Mouse (Mus musculus) heart, embryonic 10.5 days (tissue): ENCODE data around the gene Adat3. TPM values are rescaled to one million over a fixed set of nuclear protein-coding genes. Genes with fewer than 3 reads are reported as not detected.
"Not testable (repeated sequence)": the region's sequence is repeated elsewhere in the genome, so short reads cannot be mapped to it uniquely, and the experiment has no call there.

Experiments
- DNase-seq: peaks from one replicate; pipeline ENCODE4 v3.0.0-alpha.2; 2017; ENCODE audit warnings: low spot score
- H3K27ac ChIP-seq: fragments of 300-500 bp; sonication (generic); 2 replicates; pipeline ENCODE4 v1.5.1; 2016; ENCODE audit warnings: mild to moderate bottlenecking
- H3K27me3 ChIP-seq: fragments of 300-500 bp; sonication (generic); 2 replicates; pipeline ENCODE4 v1.6.1; 2016; ENCODE audit warnings: mild to moderate bottlenecking; ENCODE audit not compliant: poor library complexity, insufficient read depth, severe bottlenecking
- H3K36me3 ChIP-seq: fragments of 300-500 bp; sonication (generic); 2 replicates; pipeline ENCODE4 v1.6.1; 2016; ENCODE audit warnings: mild to moderate bottlenecking, moderate library complexity
- H3K4me1 ChIP-seq: fragments of 300-500 bp; sonication (generic); 2 replicates; pipeline ENCODE4 v1.6.1; 2016; ENCODE audit warnings: mild to moderate bottlenecking
- H3K4me3 ChIP-seq: fragments of 300-500 bp; sonication (generic); 2 replicates; pipeline ENCODE4 v1.5.1; 2016; ENCODE audit warnings: mild to moderate bottlenecking, moderate library complexity
- H3K9me3 ChIP-seq: fragments of 300-500 bp; sonication (generic); 2 replicates; pipeline ENCODE4 v1.6.1; 2016; ENCODE audit warnings: mild to moderate bottlenecking, moderate library complexity
- WGBS: fragments of 180-500 bp; shearing (Covaris S2); methylation state at CpG from one replicate; pipeline ENCODE4 v1.1.7; 2016; 5-methylcytosine and 5-hydroxymethylcytosine counted together
- polyA plus RNA-seq: library from polyadenylated mRNA; unstranded; fragments of >200 nt; fragmentation: Nextera tagmentation; extraction: Ambion mirVana; gene quantifications from 2 replicates; pipeline ENCODE4 v1.2.1, GENCODE M21; 2016

Adat3 gene
- polyA plus RNA-seq, 1 experiment from 2014 or later: 9.3 TPM

DNA sequence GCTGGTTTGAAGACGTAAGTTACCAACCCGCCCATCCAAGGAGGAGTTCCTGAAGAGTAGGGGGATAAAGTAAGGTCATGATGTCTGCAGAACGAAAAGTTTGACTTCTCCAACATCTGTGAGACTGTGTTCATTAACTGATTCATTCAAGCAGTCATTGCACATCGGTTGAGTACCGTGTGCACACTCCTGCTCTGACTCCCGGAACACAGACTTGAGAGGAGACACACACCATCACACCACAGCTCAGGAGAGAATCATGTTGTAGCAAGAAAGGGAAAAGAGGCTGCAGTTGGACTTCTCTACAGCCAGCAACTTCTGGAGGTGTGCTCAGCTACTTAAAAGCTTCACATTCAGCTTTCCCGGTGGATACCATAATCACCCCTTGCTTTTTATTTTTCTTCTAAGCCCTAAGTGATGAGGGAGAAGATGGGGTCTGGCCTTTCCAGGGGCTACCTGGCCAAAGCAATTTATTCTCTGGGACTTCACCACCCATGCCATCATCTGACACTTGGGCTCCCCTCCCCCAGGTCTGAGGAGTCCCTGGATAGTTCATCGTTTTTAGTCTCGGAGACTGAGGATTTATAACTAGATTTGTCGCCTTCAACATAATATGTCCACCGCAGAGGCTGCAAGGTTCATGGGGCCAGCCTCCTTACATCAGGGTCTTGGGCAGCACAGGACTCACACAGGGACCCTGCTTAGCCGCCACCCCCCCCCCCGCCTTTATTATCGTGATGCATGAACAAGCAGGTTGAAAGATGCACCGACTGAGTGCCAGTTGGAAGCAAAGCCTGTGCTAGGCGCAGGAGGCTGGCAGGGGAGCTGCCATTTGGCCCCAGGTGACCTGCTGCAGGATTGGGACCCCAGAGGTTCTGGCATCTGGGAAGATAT, 18.4 kb downstream of the Adat3 start:
- 59% methylated on average over 16 of the region's 16 CpGs for WGBS

DNA sequence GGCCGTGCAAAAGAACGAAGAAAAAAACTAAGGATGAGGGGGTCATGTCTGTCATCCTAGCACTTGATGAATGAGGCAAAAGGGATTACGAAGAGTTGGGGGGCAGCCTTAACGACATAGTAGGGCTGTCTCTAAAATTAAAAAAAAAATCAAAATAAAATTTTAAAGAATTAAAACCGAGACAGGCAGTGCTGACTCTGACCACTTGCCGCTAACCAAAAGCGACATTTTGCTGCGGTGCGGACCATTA, 18.9 kb downstream of the Adat3 start:
- Histone ChIP-seq H3K36me3 (peaks cover 7% of the 10 kb centered on the region; the same call in 1 of the 2 replicates), H3K4me1 (peaks cover 53% of the 10 kb centered on the region), H3K27me3 (no peaks in the 10 kb centered on the region), H3K27ac (peak overlapping the region; percentile 96), H3K4me3 (peak overlapping the region; percentile 91), H3K9me3 (no peaks in the 10 kb centered on the region)
- 4% methylated on average over 9 of the region's 9 CpGs for WGBS
- no peak for DNase-seq

More for the DNA sequence above, 18.4 kb downstream of the Adat3 start:
- peak overlapping the region; percentile 96 for H3K27ac ChIP-seq
- H3K9me3 ChIP-seq: no peaks in the 10 kb centered on the region
- H3K36me3 ChIP-seq: peaks cover 7% of the 10 kb centered on the region; the same call in 1 of the 2 replicates
- H3K27me3 ChIP-seq: no peaks in the 10 kb centered on the region
- H3K4me1 ChIP-seq: peaks cover 47% of the 10 kb centered on the region
- DNase-seq: no peak
- peak overlapping the region; percentile 91 for H3K4me3 ChIP-seq

- H3K4me1 ChIP-seq: peaks cover 55% of the 10 kb centered on the region
- peak; percentile 100 for DNase-seq
- H3K36me3 ChIP-seq: peaks cover 7% of the 10 kb centered on the region; the same call in 1 of the 2 replicates
- H3K27me3 ChIP-seq: no peaks in the 10 kb centered on the region
- H3K9me3 ChIP-seq: no peaks in the 10 kb centered on the region
- under 1% methylated on average over 64 of the region's 64 CpGs for WGBS
- peak overlapping the region; percentile 96 for H3K27ac ChIP-seq
- H3K4me3 ChIP-seq: peak overlapping the region; percentile 91
Observed at GRCm38 (mm10) chr10:80621940-80622660, 19.4 kb downstream of the Adat3 start.

GRCm38 (mm10) chr10:80622661-80623456, 20.2 kb downstream of the Adat3 start, which contains the start of gene Csnk1g2:
TSS of gene Csnk1g2 (plus strand) at chr10:80622838.
- DNase-seq: peak; percentile 84
- H3K4me1 ChIP-seq: peaks cover 62% of the 10 kb centered on the region
- no peaks in the 10 kb centered on the region for H3K9me3 ChIP-seq
- H3K27ac ChIP-seq: peak within 1 kb of the TSS; percentile 96
- 2% methylated on average over 85 of the region's 85 CpGs for WGBS
- peak within 1 kb of the TSS; percentile 91 for H3K4me3 ChIP-seq
- peaks cover 7% of the 10 kb centered on the region; the same call in 1 of the 2 replicates for H3K36me3 ChIP-seq
- H3K27me3 ChIP-seq: no peaks in the 10 kb centered on the region

- Histone ChIP-seq H3K4me1 (peaks cover 69% of the 10 kb centered on the region), H3K36me3 (peaks cover 7% of the 10 kb centered on the region; the same call in 1 of the 2 replicates), H3K27me3 (no peaks in the 10 kb centered on the region), H3K9me3 (no peaks in the 10 kb centered on the region), H3K4me3 (peak overlapping the region; percentile 91), H3K27ac (peak overlapping the region; percentile 96)
- WGBS: 17% methylated on average over 15 of the region's 15 CpGs
- DNase-seq: peak; percentile 87
Observed at GRCm38 (mm10) chr10:80623457-80624191, 20.9 kb downstream of the Adat3 start.

- peaks cover 14% of the 10 kb centered on the region for H3K36me3 ChIP-seq
- H3K4me1 ChIP-seq: peaks cover 81% of the 10 kb centered on the region
- H3K9me3 ChIP-seq: no peaks in the 10 kb centered on the region
Observed at GRCm38 (mm10) chr10:80625764-80626163, 23.1 kb downstream of the Adat3 start.

GRCm38 (mm10) chr10:80627685-80628084, 25.0 kb downstream of the Adat3 start:
- Histone ChIP-seq H3K4me3 (no peak overlapping the region), H3K9me3 (no peaks in the 10 kb centered on the region), H3K4me1 (peaks cover 81% of the 10 kb centered on the region), H3K27ac (peak overlapping the region; percentile 53; the same call in 1 of the 2 replicates), H3K36me3 (peaks cover 23% of the 10 kb centered on the region), H3K27me3 (no peaks in the 10 kb centered on the region)
- DNase-seq: peak; percentile 92
- WGBS: 23% methylated on average over 2 of the region's 2 CpGs

More at GRCm38 (mm10) chr10:80625764-80626163, 23.1 kb downstream of the Adat3 start:
- 85% methylated on average over 4 of the region's 4 CpGs for WGBS
- no peak for DNase-seq
- H3K27ac ChIP-seq: 0 out of 2 replicates have a peak overlapping the region, but pooled peaks have one; percentile 17
- H3K4me3 ChIP-seq: no peak overlapping the region
- no peaks in the 10 kb centered on the region for H3K27me3 ChIP-seq

DNA sequence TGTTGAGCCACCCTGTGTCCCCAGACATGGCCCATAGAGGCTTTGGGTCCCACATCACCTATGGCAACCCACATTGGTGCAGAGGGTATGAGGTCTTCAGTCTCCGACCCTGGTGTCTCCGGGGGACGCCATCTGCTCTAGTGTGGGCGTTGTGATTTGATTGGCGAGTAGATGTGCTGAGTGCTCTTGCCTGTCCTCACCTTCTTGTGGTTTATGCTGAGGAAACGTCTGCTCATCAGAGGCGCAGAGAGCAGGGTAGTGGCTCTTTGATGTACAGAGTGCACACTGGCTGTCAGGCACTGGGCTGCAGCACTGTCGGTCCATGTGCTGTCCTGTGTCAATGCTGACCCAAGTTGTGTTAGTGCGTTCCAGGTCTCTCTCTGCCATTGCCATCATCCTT, 26.2 kb downstream of the Adat3 start:
- peaks cover 74% of the 10 kb centered on the region for H3K4me1 ChIP-seq
- H3K36me3 ChIP-seq: peaks cover 28% of the 10 kb centered on the region

DNA sequence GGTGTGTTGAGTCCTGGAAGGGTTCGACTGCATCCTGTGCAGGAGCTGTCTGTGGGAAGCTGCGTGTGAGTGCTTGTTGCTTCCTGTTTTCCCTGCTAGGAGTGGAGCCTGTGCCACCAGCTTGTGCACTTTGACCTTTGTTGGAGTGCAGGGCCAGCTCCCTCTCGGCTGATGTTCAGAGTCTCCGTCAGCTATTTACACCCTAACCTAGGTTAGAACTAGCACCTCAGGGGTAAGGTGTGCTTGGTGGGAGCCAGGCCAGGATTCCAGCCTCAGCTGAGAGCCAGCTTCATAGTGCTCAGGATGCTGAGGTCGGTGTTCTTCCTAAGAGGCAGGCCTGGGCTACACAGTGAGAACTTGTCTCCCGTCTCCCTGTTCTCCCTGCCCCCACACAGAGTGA, 32.7 kb downstream of the Adat3 start:
- no peak overlapping the region for H3K27ac ChIP-seq
- no peaks in the 10 kb centered on the region for H3K27me3 ChIP-seq
- H3K4me3 ChIP-seq: no peak overlapping the region
- H3K9me3 ChIP-seq: no peaks in the 10 kb centered on the region
- H3K4me1 ChIP-seq: peaks cover 18% of the 10 kb centered on the region
- 85% methylated on average over 6 of the region's 6 CpGs for WGBS
- no peak for DNase-seq
- peaks cover 83% of the 10 kb centered on the region for H3K36me3 ChIP-seq

More for the DNA sequence above, 26.2 kb downstream of the Adat3 start:
- WGBS: 77% methylated on average over 9 of the region's 9 CpGs
- H3K27ac ChIP-seq: peak overlapping the region; percentile 56; the same call in 1 of the 2 replicates
- H3K4me3 ChIP-seq: no peak overlapping the region
- H3K27me3 ChIP-seq: no peaks in the 10 kb centered on the region
- DNase-seq: no peak
- H3K9me3 ChIP-seq: no peaks in the 10 kb centered on the region

- WGBS: 90% methylated on average over 10 of the region's 10 CpGs
- H3K36me3 ChIP-seq: peaks cover 80% of the 10 kb centered on the region
Observed at GRCm38 (mm10) chr10:80646936-80647335, 44.3 kb downstream of the Adat3 start.

DNA sequence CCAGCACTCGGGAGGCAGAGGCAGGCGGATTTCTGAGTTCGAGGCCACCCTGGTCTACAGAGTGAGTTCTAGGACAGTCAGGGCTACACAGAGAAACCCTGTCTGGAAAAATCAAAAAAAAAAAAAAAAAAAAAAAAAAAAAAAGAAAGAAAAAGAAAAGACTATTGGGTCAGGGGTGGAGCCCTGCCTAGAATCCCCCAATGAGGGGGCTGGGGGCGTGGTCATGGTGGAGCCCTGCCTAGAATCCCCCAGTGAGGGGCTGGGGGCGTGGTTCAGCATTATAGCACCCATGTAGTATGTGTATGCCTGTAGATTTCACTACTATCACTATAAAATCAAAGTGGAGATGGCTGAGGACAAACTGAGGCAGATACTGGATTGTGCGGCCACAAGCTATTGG, 47.2 kb downstream of the Adat3 start:
- H3K27me3 ChIP-seq, H3K27ac ChIP-seq, H3K9me3 ChIP-seq, DNase-seq, H3K4me3 ChIP-seq: not testable (repeated sequence)
- peaks cover 54% of the 10 kb centered on the region for H3K36me3 ChIP-seq
- 83% methylated on average over 6 of the region's 6 CpGs for WGBS
- H3K4me1 ChIP-seq: peaks cover 31% of the 10 kb centered on the region

More at GRCm38 (mm10) chr10:80646936-80647335, 44.3 kb downstream of the Adat3 start:
- no peak overlapping the region for H3K4me3 ChIP-seq
- H3K27me3 ChIP-seq: no peaks in the 10 kb centered on the region
- no peak for DNase-seq
- no peaks in the 10 kb centered on the region for H3K9me3 ChIP-seq
- H3K4me1 ChIP-seq: peaks cover 12% of the 10 kb centered on the region
- no peak overlapping the region for H3K27ac ChIP-seq

DNA sequence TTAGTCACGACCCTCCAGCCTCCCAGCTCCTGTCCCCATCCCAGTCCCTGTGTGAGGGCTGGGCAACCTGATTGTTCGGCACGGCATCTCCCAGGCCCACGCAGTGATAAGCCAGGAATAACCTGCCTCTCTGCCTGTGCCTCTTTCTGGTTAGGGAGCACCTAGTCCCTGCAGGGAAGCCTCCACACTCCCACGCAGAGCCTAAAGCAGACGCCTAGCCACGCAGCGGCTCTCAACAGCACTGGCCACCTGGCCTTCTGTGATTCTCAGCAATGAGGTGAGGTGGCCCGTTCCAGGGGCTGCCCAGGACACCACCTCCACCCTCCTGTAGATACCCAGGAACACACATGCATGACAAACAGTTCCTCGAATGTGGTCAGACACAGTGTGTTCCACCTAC, 47.7 kb downstream of the Adat3 start:
- Histone ChIP-seq H3K36me3 (peaks cover 49% of the 10 kb centered on the region), H3K27me3 (no peaks in the 10 kb centered on the region), H3K4me3 (no peak overlapping the region), H3K4me1 (peaks cover 35% of the 10 kb centered on the region), H3K9me3 (no peaks in the 10 kb centered on the region), H3K27ac (no peak overlapping the region)
- 76% methylated on average over 10 of the region's 10 CpGs for WGBS
- no peak for DNase-seq
